Mouse (Mus musculus) right cerebral cortex, postnatal 25 days (tissue): Measurements from ENCODE around the gene Immp2l.
A peak's percentile ranks its signal among the peaks of the same experiment; 100 is the strongest.
"Not testable (repeated sequence)": the region's sequence is repeated elsewhere in the genome, so short reads cannot be mapped to it uniquely, and the experiment has no call there.

Source experiments
- DNase-seq: peaks from one replicate; pipeline ENCODE4 v3.0.0; 2022

Immp2l gene

GRCm38 (mm10) chr12:41023511-41024421 is at the start of gene Immp2l:
Gene Immp2l, plus strand, starts transcription at chr12:41024090.
- peak; percentile 94 for DNase-seq

DNA sequence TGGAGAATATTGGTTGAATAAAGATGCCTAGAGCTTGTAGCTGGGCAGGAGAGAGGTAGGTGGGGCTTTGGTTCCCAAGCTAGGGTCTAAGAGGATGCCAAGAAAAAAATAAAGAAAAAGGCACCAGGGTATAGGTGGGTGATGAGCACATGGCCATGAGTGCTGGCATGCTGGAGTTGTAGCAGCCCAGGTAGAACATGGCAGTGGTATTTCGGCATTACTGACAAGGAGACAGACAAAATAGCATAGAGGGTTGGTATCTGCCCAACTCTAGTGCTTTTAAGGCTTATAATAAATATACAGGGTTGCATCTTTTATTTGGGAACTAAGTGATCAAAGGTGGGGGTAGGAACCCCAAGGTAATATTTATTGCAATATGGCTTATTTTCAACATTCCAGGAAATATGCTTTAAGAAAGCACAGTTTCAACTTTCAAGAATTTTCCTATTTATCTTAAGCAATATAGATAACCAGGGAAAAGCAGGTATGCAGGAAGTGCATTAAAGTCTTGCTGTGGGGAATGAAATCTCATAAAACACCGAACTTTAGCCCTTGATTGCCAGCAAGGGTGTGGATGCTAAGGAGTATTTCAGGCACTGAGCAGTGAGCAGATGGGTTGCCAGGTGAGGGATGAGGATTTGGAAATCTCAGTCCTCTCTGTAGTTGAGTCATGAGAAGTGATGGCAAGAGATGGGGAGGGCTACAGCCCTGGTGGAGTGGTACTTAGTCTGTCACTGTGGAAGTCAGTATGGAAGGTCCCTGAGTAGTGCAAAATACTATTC is 45.0 kb upstream of the Immp2l start:
- DNase-seq, result no peak

DNA sequence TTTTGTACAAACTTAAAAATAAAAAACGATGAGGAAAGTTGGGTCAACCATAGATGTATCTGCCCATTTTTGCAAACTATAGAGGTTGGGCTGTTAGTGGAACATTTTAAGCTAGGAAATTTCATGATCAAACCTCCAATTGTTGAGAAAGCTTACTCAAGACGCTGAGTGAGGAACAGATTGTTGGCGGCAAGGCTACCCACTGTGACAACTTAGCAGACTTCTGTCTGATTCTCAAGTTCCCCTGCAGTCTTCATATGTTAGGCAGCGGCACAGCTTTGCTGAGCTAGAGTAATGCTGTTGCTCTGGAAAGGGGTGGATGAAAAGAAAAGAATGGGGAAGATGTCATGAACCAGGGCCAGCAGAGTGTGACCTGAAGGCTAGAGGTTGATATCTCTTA is 44.2 kb upstream of the Immp2l start:
- no peak for DNase-seq

- no peak for DNase-seq
Measured at GRCm38 (mm10) chr12:40980160-40980559, 43.7 kb upstream of the Immp2l start.

- no peak for DNase-seq
Measured at GRCm38 (mm10) chr12:40983021-40983420, 40.9 kb upstream of the Immp2l start.

- DNase-seq, result no peak
Measured at GRCm38 (mm10) chr12:40984735-40985134, 39.2 kb upstream of the Immp2l start.

DNA sequence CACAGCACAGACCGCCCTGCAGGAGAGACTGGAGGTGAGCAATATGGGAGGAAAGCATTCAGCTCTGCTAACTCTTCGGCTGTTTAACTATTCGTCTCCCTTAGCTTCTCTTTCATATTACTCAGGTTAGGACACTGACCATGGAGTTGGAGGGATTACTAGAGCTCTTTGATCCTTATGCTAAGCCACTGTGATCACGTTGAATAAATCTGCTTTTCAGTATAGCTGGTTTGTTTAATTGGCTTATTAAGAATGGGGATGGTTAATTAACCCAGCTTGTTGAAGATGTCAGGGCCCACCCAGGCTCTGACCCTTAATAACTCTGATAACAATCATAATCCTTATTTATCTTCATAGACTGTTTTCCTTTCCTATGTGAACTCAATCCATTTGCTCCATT is 38.1 kb upstream of the Immp2l start:
- DNase-seq, result no peak

DNA sequence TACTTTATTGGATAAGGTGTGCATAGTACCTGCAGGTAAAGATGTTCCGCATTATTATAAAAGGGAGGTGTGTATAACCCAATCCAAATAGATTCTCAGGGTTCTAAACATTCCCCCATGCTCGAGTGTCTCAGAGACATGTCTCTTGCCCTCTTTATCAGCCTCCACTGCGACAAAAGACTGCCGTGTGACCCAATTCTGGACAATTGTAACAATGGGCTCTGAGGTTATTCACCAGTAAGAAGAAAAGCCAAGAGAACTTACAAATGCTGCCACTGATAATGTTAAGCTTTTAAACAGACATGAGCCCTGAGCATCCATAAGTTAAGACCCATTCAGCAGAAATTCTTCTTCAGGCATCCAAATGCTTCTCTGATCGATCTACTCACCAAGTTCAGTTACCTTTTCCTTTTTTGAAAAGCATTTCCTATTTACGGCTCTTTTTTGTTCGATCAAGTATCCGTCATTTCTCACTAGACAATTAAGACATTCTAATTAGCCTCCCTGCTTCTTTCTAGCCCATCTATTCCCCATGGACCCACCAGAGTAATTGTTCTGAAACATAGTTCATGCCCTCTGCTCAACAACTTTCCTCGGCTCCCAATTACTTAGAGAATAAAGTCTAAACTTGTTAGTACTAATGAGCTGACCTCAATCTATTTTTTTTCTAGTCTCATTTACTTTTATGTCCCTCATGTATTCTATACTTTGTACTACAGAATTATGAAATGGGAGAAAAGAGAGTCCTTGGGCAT is 35.4 kb upstream of the Immp2l start:
- DNase-seq, result no peak

DNA sequence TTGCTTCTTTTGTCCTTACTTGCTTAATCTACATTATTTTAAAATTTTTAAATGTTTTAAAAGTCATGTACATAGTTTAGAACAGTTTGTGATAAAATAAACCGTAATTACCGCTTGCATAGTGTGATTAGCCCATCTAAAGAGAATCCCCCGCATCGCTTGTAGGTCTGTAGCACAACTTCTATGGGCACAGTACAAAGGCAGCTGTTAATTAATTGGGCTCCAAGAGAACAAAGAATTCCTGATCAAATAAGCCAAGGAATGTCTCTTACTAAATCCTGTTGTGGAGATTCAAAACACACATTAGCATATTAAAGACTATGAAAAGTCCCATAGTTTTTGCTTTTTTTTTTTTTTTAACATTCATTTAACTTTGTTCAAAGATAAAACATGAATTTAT is 32.2 kb upstream of the Immp2l start:
- no peak for DNase-seq

GRCm38 (mm10) chr12:40992237-40992636 is 31.7 kb upstream of the Immp2l start:
- not testable (repeated sequence) for DNase-seq

DNA sequence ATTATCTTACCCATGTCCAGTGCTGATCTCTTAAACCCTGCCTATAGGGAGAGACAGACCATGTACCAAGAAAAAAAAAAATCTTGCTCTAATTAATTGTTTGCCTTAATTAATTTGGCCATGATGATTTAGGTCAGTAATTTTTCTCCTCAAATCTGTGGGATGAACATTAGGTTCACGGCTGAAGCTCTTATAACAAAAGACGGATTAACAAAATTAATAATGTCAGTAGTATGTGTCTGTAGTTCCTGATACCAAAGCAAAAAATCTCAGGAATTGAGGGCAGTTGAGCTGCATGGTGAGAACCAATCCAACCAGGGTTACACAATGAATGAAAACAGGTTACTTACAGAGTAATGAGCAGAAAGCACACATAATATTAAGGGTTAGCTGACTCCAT is 29.0 kb upstream of the Immp2l start:
- no peak for DNase-seq

- DNase-seq, result no peak
Measured at GRCm38 (mm10) chr12:40995618-40996370, 28.1 kb upstream of the Immp2l start.

DNA sequence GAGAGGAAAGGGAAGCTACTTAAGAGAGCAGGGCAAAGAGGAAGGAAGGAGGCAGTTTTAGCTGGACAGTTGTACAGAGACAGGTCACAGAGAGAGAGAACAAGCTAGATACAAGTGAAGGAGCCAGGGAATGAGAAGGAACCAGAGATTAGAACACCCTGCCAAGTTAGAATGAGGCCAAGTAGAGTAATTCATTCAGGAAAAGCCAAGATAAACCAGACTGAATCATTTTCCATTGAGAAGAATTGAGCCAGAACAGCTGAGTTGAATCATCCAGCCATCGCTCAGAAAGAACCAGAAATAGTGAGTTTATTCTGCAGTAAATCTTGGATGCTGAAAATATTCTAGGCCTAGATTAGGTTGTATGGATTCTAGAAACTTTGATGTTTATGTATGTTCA is 1.4 kb upstream of the Immp2l start:
- no peak for DNase-seq

DNA sequence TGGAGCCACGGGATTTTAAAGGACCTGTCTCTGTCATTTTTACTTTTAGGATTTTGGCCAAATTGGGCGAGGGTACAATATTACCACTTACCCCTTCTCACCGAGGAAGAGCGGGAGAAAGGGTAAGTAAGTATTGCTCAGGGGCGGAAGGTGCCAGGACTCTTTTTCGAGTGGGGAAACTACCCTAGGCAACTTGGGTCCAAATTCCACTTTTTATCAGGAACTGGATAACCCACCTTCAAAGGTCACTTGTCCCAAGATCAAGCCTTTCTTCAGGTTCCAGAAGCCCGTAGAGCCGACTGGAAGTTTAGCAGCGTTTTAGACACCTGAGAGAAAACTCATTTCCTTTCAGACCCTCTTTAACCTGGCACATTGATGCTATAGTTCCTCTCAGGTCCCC is 622 bp downstream of the Immp2l start:
- DNase-seq, result no peak

DNA sequence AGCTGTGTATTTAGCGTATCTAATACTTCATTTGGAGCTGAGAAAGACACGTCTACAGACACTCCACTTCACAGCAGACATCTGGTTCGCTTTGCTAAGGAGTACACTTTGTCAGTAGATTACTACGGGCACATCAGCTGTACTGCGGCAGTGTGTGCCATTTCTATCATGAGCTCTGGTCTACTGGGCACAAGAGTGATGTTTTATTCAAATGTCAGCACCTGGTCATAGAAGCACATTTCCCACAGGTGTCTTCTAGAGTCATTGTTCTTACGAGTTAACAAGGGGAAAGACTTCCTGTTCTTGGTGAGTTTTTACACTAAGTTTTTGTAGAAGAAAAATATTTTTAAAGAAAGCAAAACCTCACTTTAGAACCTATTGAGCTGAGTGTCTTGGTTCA is 3.6 kb downstream of the Immp2l start:
- DNase-seq, result no peak

GRCm38 (mm10) chr12:41031119-41031518 is 7.2 kb downstream of the Immp2l start:
- no peak for DNase-seq

GRCm38 (mm10) chr12:41033196-41033595 is 9.3 kb downstream of the Immp2l start:
- DNase-seq, result no peak

DNA sequence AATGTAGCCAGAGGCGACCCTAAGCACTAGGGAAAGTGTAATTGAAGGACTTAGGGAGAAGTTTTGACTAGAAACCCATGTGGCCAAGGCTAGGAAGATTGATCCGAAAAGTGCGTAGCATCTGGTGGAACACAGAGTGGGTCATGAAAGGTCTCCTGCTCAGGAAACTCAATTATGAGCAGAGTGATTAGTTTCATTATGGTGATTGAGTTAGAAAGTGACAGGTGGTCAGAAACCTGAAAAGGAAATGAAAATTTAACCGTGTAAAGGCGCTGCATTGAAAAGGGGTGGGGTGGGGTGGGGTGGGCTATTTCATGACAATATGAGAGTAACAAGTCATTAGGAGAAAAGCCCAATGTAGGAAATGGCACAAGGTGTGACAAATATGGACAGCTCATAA is 15.9 kb downstream of the Immp2l start:
- no peak for DNase-seq

- DNase-seq, result no peak
Measured at GRCm38 (mm10) chr12:41041737-41042136, 17.8 kb downstream of the Immp2l start.

- DNase-seq, result no peak
Measured at GRCm38 (mm10) chr12:41044493-41045132, 20.7 kb downstream of the Immp2l start.

DNA sequence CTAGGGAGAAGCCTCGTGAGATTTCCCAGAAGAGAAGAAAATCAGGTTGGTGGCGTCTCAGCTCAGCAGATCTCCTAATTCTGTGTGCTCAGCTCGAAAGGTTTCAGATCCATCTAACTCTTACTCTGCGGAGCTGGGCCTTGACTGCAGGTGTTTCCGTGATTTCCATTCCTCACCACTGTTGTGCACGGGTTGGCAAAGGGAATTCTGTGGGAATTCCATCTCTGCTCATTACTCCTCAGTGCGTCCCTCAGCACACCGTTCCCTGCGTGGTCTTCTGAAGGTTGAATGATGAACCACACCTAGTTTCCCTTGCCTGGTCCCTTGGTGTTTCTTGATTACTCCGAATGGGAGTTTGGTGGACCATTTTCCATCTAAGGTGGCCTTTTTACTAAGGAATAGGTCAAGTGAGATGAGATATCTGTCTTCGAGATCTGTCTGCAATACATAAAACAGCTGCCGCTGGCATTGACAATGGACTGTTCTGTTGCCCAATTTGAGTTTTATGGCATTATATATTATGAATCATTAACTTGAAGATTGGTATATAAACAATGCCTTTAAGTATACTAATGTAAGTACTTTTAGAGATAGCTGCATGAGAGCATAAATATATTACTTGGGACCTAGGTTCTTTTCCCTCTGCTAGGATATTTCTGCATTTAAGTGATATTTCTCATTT is 23.3 kb downstream of the Immp2l start:
- DNase-seq, result no peak
